Mouse (Mus musculus): ENCODE measurements around the gene Strc. TPM values are rescaled to one million over a fixed set of nuclear protein-coding genes. Genes with fewer than 3 reads are reported as not detected.

Strc gene
- polyA plus RNA-seq, 1 experiment from 2014 or later: 0.24 TPM

DNA sequence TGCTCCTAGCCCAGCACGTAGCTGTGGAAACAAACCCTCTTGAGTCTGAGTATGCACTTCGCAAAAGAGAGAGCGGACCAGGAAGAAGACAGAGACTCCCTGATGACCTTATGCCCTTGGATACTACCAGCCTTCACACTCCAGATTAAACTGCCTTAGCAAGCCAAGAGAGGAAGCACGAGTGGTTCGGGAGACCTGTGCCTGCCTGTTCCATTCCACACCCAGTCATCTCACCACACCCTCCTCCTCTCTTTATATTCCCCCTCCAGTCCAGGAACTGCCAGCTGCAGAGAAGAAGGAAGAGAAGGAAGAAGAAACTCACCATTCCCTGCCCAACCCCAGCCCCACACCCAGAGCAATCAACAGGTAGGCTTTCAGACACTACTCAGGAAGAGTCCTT, 29.5 kb downstream of the Strc start, which contains the start of gene Ckmt1:
Gene Ckmt1, plus strand, starts transcription at position 221 of the 400 bp plus-strand sequence.
- no peak for DNase-seq
- H3K27me3 ChIP-seq (ENCODE audit: insufficient read depth, low read length): peaks cover 18% of the 10 kb centered on the region
- no peak for TF ChIP-seq CTCF (IDR thresholded peaks at IDR 0.05; ENCODE audit: low read depth)
- no peaks in the 10 kb centered on the region for H3K9me3 ChIP-seq (ENCODE audit: low read depth, low read length)
- no peak within 1 kb of the TSS; the same call in 1 of the 2 replicates for H3K4me3 ChIP-seq (ENCODE audit: low read depth, low read length)
- no peaks in the 10 kb centered on the region for H3K36me3 ChIP-seq (ENCODE audit: insufficient read depth)
- 62% methylated on average over 5 of the region's 5 CpGs for WGBS
- no peak for ATAC-seq (ENCODE audit: insufficient read depth)
- H3K4me2 ChIP-seq: peak within 1 kb of the TSS; percentile 48
- H3K27ac ChIP-seq (ENCODE audit: low read depth): no peak within 1 kb of the TSS
- no peak within 1 kb of the TSS for H3K9ac ChIP-seq
- no peaks in the 10 kb centered on the region; the same call in 1 of the 2 replicates for H3K4me1 ChIP-seq (ENCODE audit: insufficient read depth)

DNA sequence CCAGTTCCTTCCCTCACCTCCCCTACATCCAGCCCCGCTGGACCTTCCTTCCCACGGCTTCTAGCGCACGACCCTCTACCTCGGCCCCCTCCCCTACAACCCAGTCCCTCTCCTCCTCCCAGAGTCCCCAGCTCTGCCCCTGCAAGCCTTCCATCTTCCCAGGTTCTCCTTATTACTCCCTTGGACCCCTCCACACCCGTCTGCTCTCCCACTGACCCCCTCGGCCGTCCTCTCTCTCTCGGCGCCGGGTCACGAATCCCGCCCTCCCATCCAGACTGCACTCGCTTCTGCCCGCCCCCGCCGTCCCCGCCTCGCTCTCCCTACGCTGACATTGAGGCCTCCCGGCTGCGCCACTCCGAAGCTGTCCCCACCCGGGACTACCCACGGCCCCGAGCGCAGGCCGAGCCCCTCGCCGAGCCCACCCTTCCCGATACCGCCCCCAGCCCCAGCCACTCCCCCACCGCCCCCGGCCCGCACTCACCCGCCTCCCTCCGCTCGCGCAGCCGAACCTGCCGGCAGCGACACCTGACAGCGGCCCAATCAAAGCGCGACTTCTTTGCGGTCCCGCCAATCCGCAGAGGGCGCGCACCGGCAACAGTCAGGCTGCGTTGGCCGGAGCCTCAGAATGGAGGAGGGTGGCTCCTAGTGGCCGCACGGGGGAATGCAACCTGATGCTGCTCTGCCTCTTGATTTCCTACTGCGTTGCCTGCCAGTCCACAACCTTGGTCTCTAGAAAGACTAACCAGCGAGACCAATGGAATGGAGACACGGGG, 32.0 kb downstream of the Strc start, which contains the start of gene Ppip5k1:
Gene Ppip5k1, minus strand, starts transcription at position 577 of the 773 bp plus-strand sequence.
- DNase-seq: peak; percentile 98
- H3K9me3 ChIP-seq (ENCODE audit: low read depth, low read length): no peaks in the 10 kb centered on the region
- peak; percentile 96 for ATAC-seq (ENCODE audit: insufficient read depth)
- H3K27me3 ChIP-seq (ENCODE audit: insufficient read depth, low read length): peaks cover 18% of the 10 kb centered on the region
- no peaks in the 10 kb centered on the region; the same call in 1 of the 2 replicates for H3K4me1 ChIP-seq (ENCODE audit: insufficient read depth)
- WGBS: under 1% methylated on average over 58 of the region's 58 CpGs
- peak within 1 kb of the TSS; percentile 63 for H3K9ac ChIP-seq
- H3K36me3 ChIP-seq (ENCODE audit: insufficient read depth): no peaks in the 10 kb centered on the region
- peak within 1 kb of the TSS; percentile 90 for H3K4me2 ChIP-seq
- no peak within 1 kb of the TSS; the same call in 1 of the 2 replicates for H3K27ac ChIP-seq (ENCODE audit: low read depth)
- H3K4me3 ChIP-seq (ENCODE audit: low read depth, low read length): peak within 1 kb of the TSS; percentile 67
- peak; percentile 98 for TF ChIP-seq CTCF (IDR thresholded peaks at IDR 0.05; ENCODE audit: low read depth)

DNA sequence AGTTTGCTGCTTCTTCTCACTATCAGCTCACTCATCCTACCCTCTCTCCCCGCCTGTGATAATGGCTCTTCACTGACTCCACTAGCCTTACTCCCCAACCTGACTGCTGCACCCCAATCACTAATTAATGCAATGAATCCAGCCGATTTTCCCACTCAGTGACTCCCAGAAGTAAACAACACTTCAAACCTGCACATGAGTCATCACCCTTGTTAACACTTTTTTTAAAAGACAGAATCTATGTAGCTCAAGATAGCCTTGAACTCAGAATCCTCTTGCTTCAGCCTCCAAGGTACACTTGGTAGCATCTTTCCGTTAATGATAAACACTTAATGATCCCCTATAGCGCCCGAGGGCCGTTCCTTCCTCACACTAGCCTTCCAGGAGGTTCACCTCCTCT, 32.6 kb downstream of the Strc start:
- no peak overlapping the region for H3K27ac ChIP-seq (ENCODE audit: low read depth)
- 3% methylated on average over 6 of the region's 6 CpGs for WGBS
- no peak for ATAC-seq (ENCODE audit: insufficient read depth)
- H3K4me3 ChIP-seq (ENCODE audit: low read depth, low read length): peak overlapping the region; percentile 67
- peak overlapping the region; percentile 63 for H3K9ac ChIP-seq
- peak overlapping the region; percentile 90 for H3K4me2 ChIP-seq
- no peaks in the 10 kb centered on the region; the same call in 1 of the 2 replicates for H3K4me1 ChIP-seq (ENCODE audit: insufficient read depth)
- H3K27me3 ChIP-seq (ENCODE audit: insufficient read depth, low read length): peaks cover 15% of the 10 kb centered on the region
- H3K36me3 ChIP-seq (ENCODE audit: insufficient read depth): no peaks in the 10 kb centered on the region
- no peaks in the 10 kb centered on the region for H3K9me3 ChIP-seq (ENCODE audit: low read depth, low read length)
- no peak for TF ChIP-seq CTCF (IDR thresholded peaks at IDR 0.05; ENCODE audit: low read depth)
- no peak for DNase-seq

DNA sequence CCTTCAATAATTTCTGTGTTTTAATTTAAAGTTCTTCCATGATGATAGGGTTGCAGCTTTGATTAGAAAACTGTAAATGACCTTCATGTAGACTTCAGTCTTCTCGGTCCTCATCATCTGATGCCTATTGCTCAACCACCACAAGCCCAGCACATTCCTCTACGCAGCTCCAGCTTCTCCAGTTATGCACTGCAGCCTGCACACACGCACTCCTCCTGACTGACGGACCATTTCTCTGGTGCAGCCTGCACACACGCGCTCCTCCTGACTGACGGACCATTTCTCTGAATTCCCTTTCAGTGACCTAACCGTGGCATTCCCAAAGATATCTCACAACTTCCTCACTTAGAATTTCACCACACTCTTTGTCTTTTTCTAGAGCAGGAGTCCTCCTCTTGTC, 33.8 kb downstream of the Strc start:
- TF ChIP-seq CTCF (IDR thresholded peaks at IDR 0.05; ENCODE audit: low read depth): no peak
- Histone ChIP-seq H3K4me2 (no peak overlapping the region), H3K27me3 (ENCODE audit: insufficient read depth, low read length) (peaks cover 4% of the 10 kb centered on the region; the same call in 1 of the 2 replicates), H3K36me3 (ENCODE audit: insufficient read depth) (0 out of 2 replicates have a peak, but pooled peaks cover 4% of the 10 kb centered on the region), H3K4me3 (ENCODE audit: low read depth, low read length) (no peak overlapping the region), H3K9ac (no peak overlapping the region), H3K4me1 (ENCODE audit: insufficient read depth) (no peaks in the 10 kb centered on the region), H3K27ac (ENCODE audit: low read depth) (no peak overlapping the region), H3K9me3 (ENCODE audit: low read depth, low read length) (no peaks in the 10 kb centered on the region)
- WGBS: 53% methylated on average over 8 of the region's 8 CpGs
- ATAC-seq (ENCODE audit: insufficient read depth) (no peak), DNase-seq (no peak)

DNA sequence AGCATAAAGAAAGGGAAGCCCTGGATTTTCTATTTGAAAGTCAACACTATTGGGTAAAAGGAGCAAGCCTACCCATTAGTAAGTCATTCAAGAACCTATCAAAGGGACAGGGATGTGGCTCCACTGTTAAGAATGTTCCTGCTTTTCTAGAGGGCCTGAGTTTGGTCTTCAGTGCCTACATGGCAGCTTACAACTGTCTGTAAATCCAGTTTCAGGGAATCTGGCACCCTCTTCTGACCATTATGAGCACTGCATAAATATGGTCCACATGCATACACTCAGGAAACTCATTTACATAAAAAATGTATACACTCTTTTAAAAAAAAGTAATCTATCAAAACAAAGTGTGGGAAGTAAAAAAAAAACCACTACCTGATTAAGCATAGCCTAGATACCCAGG, 47.9 kb downstream of the Strc start:
- no peak overlapping the region for H3K9ac ChIP-seq
- peak; percentile 39; the same call in 1 of the 2 replicates for TF ChIP-seq CTCF (IDR thresholded peaks at IDR 0.05; ENCODE audit: low read depth)
- H3K4me2 ChIP-seq: no peak overlapping the region
- H3K4me1 ChIP-seq (ENCODE audit: insufficient read depth): no peaks in the 10 kb centered on the region
- ATAC-seq (ENCODE audit: insufficient read depth) (no peak), DNase-seq (peak; percentile 7)
- no peaks in the 10 kb centered on the region for H3K36me3 ChIP-seq (ENCODE audit: insufficient read depth)
- no peak overlapping the region for H3K4me3 ChIP-seq (ENCODE audit: low read depth, low read length)
- no peak overlapping the region for H3K27ac ChIP-seq (ENCODE audit: low read depth)
- H3K27me3 ChIP-seq (ENCODE audit: insufficient read depth, low read length): no peaks in the 10 kb centered on the region
- H3K9me3 ChIP-seq (ENCODE audit: low read depth, low read length): no peaks in the 10 kb centered on the region

DNA sequence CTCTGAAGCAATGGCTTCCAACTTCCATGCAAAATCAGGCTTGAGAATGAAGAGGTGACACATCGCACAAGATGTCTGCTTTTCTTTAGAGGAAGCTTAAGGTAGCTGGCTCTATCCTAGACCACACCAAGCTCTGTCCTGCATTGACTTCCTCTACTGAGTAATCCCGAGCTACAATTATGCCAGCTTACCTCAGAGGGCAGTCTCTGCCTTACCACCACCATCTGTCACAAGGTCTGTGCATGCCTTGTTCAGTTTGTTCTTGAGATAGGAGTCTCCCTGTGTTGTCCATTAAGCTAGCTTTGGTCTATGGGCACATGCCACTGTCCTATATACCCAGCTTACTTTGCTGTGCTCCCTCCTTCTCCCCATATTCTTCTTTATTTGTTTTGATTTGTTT, 57.5 kb downstream of the Strc start:
- no peak for TF ChIP-seq CTCF (IDR thresholded peaks at IDR 0.05; ENCODE audit: low read depth)
- no peaks in the 10 kb centered on the region for H3K4me1 ChIP-seq (ENCODE audit: insufficient read depth)
- H3K9ac ChIP-seq: no peak overlapping the region
- H3K27me3 ChIP-seq (ENCODE audit: insufficient read depth, low read length): no peaks in the 10 kb centered on the region
- H3K36me3 ChIP-seq (ENCODE audit: insufficient read depth): no peaks in the 10 kb centered on the region
- no peak for ATAC-seq (ENCODE audit: insufficient read depth)
- no peak overlapping the region for H3K4me2 ChIP-seq
- WGBS: 91% methylated on average over 2 of the region's 2 CpGs
- no peaks in the 10 kb centered on the region for H3K9me3 ChIP-seq (ENCODE audit: low read depth, low read length)
- H3K4me3 ChIP-seq (ENCODE audit: low read depth, low read length): no peak overlapping the region
- H3K27ac ChIP-seq (ENCODE audit: low read depth): no peak overlapping the region
- no peak for DNase-seq

DNA sequence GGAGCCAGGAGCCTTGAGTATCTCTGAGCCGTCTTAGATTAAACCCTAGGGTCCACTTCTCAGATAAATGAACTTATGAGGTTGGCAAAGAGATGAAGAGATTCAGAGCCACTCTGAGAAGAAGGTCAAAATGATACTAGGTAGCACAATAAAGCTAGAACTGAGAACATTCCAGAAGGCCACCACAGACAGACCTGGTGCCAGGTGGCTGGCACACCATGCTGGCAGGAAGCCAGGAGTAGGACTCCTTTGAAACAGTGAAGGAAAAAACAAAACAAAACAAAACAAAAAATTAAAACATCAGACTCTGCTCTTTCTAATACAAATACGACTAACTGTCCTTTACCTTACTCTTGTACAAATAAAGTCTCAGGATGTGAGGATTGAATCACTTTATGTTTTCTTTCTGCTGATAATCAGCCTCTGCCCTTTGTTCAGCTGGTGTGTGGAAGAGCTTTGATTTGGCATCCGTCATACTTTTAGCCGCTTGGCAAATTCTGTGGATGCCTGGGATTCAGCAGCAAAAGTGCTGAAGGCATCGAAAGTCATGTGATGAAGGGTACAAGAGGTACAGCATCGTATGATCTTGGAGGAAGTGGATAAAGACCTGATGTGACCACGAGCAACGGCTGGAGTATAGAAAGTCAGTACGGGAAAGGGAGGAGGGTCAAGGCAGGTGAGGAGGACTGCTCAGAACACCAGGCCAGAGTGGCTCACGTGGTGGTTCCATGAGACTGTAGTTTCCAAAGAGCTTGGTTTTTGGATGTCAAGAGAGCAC, 63.1 kb downstream of the Strc start:
- H3K9ac ChIP-seq: no peak overlapping the region; the same call in 1 of the 2 replicates
- WGBS: 78% methylated on average over 10 of the region's 10 CpGs

More for the DNA sequence above, 63.1 kb downstream of the Strc start:
- no peak overlapping the region for H3K27ac ChIP-seq (ENCODE audit: low read depth)
- H3K36me3 ChIP-seq (ENCODE audit: insufficient read depth): no peaks in the 10 kb centered on the region
- ATAC-seq (ENCODE audit: insufficient read depth) (no peak), DNase-seq (no peak)
- H3K9me3 ChIP-seq (ENCODE audit: low read depth, low read length): no peaks in the 10 kb centered on the region
- no peaks in the 10 kb centered on the region for H3K27me3 ChIP-seq (ENCODE audit: insufficient read depth, low read length)
- TF ChIP-seq CTCF (IDR thresholded peaks at IDR 0.05; ENCODE audit: low read depth): no peak
- no peaks in the 10 kb centered on the region for H3K4me1 ChIP-seq (ENCODE audit: insufficient read depth)
- H3K4me3 ChIP-seq (ENCODE audit: low read depth, low read length): no peak overlapping the region
- H3K4me2 ChIP-seq: no peak overlapping the region

Data from lung, embryonic 14.5 days (tissue).